Mouse (Mus musculus) mouse trophoblast stem cell (cell line): ENCODE data around the gene Sh3pxd2a.
"Not testable (repeated sequence)": the region's sequence is repeated elsewhere in the genome, so short reads cannot be mapped to it uniquely, and the experiment has no call there.

ENCODE experiments used
- in situ Hi-C, 2 experiments: fragments of 300-500 bp; cut with MseI, MboI; formaldehyde crosslinking; loops; 2 replicates in 1 of 2; 3 replicates in 1 of 2; pipeline ENCODE4 v1.15.1; 2025

Gene Sh3pxd2a

GRCm38 (mm10) chr19:47413458-47414005 is 50.7 kb downstream of the Sh3pxd2a start:
- in situ Hi-C loops: no loop called here

- in situ Hi-C loops: no loop called here
Observed at GRCm38 (mm10) chr19:47412566-47413248, 51.5 kb downstream of the Sh3pxd2a start.

- in situ Hi-C loops: no loop called here
Observed at GRCm38 (mm10) chr19:47410301-47410700, 53.9 kb downstream of the Sh3pxd2a start.

DNA sequence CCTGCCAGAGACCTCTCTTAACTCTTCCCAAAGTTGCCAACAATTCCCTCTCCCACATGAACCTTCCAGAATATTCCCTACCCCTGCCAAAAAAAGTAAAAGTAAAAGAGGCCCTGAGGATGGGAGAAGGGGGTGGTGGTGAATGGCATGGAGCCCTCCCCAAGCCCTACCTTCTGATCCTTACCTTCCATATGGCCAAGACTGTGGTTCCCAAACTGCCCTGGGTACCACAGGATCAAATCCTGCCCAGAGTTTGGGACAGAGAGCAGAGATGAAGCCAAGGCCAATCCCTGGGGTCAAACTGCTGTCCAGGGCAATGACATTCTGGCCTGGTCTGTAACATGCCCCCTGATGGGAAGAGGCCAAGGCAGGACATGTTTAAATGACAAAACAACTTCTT is 55.1 kb downstream of the Sh3pxd2a start:
- in situ Hi-C loops: no loop called here

- in situ Hi-C loops: no loop called here
Observed at GRCm38 (mm10) chr19:47408656-47409055, 55.5 kb downstream of the Sh3pxd2a start.

DNA sequence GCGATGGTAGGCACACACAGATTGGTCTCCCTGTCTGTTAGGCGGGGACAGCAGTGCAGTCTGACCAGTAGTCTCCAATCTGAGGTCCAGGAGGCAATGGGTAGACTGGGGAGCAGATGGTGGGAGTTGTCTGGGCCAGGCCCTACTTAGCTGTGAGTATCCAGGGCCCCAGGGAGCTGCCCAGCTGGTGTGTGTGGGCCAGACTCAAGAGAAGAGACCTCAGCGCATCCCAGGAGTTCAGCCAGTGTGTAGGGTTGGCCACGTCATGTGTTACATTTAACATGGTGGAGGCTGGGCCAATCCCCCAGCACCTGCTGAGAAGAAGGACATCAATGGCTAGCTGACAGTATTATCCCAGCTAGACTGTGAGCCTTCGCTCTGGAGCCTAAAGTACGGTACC is 56.9 kb downstream of the Sh3pxd2a start:
- in situ Hi-C loops: no loop called here

DNA sequence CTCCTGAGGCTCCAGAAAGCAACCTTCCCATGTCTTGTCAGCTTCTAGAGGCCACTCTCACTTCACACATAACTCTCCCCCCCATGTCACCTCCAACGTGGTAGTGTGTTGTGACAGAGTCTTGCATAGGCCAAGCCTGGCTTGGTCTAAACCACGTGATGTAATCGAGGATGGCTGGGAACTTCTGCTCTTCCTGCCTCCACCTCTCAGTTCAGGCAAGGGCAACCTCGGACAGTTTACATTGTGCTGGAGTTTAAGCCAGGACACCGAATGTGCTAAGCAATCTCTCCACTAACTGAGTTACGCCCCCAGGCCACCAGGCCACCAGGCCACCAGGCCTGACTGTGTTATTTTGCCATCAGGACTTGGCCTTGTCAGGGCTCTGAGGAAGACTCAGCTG is 57.7 kb downstream of the Sh3pxd2a start:
- in situ Hi-C loops: no loop called here

DNA sequence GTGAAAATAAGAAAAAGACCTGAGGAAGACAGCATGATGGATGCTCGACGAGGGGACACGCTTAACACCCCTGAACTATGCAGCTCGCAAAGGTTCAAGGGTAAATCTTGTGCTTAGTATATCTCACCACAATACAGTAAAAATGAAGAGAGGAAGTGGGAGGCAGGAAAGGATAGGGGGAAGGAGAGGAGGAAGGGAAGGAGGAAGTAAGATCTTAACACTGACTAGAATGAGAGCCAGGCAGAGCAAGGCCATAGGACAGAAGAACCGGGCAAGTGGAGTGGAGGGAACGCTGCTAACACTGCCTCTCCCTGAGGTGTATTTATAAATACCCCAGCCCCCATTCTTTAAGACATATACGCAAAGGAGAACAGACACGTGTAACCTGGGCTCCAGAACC is 58.7 kb downstream of the Sh3pxd2a start:
- in situ Hi-C loops: no loop called here

- in situ Hi-C loops: no loop called here
Observed at GRCm38 (mm10) chr19:47403391-47404379, 60.5 kb downstream of the Sh3pxd2a start.

DNA sequence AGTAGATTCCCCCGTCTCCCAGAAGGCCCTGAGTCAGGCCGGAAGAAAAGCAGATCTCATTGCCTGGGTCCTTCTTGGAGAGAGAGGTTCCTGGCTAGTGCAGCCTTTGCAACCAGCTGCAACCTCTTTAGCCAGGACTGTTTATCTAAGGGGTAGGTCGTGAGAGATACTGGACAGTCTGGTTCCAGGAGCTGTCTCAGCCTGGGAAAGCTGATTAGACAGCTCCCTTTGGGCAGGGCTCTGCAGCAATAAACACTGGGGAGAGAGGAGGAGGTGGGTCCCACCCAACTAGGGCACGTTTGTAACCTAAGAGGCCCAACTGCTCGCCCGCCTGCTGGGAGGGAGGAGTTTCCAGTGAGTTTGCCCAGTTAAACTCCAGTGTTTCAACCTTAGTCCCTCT is 61.2 kb downstream of the Sh3pxd2a start:
- in situ Hi-C loops: no loop called here

DNA sequence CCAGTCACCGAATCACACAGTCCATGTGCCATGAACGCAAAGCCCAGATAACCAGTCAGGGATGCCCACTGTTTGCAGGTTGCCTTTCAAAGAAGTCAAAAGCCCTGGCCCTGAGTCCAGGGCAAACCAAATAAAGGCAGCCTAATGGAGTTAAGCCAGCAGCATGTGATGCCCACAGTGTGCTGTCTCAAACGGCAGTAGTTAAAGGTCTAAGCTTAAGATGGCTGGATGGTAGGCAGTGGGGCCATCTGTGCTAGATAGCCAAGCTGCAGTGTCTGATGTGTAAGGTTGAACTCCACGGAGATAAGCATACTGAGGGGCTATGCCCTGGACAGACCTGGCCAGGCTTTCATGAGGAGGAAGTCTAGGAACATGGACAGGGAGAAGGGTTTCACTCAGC is 61.7 kb downstream of the Sh3pxd2a start:
- in situ Hi-C loops: no loop called here

GRCm38 (mm10) chr19:47399709-47400108 is 64.5 kb downstream of the Sh3pxd2a start:
- in situ Hi-C loops: no loop called here

DNA sequence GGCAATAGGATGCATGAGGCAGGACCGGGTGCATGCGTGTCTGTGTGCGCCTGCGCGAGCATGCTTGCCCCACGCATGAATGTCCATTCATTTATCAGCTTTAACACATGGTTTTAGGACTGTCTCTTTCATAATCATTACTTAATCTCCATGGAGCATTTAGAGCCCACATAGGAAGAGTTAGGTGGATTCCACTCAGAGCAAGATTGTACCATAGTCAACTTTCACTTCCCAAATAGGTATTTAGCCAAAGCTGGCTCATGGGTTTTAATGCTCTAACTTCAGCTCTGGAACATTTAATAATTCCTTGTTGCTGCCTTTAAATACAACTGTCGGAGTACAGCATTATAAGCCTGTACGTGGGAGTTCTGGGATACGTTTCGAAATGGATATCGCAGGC is 65.2 kb downstream of the Sh3pxd2a start:
- in situ Hi-C loops: no loop called here

DNA sequence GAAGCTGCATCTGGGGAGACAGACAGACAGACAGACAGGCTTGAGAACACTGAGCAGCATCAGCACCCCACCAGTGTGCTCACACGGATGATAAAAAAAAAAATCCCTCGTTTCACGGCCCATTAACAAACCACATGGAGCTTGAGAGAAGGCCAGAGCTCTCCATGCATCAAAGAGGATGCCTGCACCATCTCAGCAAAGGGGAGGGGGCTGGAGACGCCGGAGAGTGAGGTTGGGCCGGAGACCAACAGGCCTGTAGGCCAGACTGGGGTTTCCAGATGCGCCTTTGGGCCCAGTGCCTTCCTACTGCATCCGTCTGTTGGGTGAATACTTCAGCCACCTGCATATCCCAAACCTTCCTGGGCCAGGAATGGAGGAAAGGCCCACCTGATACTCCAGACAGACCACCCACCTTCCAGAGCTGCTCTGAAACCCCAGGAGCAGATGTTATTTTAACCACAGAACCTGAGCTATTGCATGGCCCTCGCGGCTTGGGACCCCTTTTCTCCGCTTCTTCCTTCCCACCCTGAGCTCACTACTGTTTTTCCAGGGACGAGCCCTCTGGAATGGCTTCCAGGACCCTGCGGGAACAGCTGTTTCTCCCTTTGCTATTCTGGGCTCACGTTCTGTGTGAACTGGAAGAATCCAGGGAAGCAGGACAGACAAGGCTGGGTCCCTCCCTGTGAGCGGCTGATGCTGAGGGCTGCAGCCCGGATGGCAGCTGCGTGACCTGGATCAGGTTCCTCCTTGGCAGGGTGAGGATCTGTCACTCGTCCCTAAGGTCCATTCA is 66.1 kb downstream of the Sh3pxd2a start:
- in situ Hi-C loops: no loop called here

DNA sequence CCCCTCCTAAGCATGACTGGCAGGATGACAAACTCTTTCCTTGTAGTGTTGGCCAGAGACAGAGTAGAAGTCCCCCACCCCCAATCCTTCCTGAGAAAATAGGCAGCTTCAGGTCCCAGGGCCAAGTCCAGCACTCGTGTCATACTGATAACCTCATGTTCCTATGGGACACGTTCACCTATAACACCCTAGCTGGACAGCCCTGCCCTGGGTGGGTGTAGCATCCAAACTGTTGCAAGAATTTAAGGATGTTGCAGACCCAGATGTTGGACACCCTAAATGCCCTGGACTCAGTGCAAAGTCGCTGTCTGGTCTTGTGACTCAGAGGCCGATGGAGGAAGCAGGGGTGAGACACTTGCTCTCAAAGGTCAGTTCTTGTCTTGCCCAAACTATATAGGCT is 68.9 kb downstream of the Sh3pxd2a start:
- in situ Hi-C loops: no loop called here

DNA sequence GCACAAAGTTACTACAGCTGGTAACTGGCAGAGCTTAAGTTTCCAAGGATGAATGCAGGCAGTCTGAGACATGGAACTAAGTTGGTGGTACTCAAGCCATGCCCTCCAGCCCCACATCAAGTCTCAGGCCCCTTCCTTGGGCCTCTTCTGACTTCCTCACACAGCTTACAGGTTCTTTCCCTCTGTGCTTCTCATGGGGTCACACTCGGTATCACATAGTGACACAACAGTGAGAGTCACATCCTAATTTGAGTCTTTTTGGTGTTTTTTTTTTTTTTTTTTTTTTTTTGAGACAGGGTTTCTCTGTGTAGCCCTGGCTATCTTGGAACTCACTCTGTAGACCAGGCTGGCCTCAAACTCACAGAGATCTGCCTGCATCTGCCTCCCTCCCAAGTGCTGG is 69.4 kb downstream of the Sh3pxd2a start:
- in situ Hi-C loops: not testable (repeated sequence)

- in situ Hi-C loops: no loop called here
Observed at GRCm38 (mm10) chr19:47390878-47391277, 73.3 kb downstream of the Sh3pxd2a start.

DNA sequence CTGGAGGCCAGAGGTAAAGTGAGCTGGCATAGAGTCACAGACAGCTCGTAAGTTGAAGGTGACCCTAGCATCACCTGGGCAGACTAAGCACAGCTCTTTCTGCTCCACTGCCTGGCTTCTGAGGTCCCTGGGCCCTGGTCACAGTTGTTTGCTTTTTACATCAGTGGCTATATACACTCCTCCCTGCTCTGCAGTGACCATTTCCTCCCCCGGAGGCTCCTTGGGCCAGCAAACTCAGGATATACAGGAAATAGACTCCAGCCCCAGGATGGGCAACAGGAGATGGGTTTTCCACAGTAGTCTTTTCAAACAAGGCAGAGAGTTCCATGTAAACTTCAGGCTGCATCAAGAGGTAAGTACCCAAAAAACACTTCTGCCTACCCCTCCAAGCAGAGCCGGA is 76.3 kb downstream of the Sh3pxd2a start:
- in situ Hi-C loops: no loop called here

DNA sequence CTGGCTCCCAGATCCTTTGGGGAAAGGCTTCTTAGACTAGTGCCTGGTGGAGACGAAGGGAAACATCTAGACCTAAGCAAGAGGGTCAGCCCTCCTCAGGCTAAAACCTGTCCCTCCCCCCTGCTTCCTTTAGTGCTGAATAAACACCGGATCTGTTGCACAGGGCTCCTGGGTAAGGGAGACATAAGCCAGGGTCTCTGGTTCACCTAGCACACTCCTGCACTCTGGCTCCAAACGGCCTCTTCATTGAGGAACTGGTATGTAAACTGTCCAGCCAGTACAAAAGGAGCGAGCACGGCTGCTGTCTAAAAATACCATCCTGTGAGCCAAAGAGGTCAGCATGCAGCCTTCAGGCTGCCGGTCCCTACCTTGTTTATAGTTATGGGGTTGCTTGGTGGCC is 76.8 kb downstream of the Sh3pxd2a start:
- in situ Hi-C loops: no loop called here

- in situ Hi-C loops: no loop called here
Observed at GRCm38 (mm10) chr19:47385971-47386370, 78.2 kb downstream of the Sh3pxd2a start.

- in situ Hi-C loops: no loop called here
Observed at GRCm38 (mm10) chr19:47384639-47385038, 79.6 kb downstream of the Sh3pxd2a start.

DNA sequence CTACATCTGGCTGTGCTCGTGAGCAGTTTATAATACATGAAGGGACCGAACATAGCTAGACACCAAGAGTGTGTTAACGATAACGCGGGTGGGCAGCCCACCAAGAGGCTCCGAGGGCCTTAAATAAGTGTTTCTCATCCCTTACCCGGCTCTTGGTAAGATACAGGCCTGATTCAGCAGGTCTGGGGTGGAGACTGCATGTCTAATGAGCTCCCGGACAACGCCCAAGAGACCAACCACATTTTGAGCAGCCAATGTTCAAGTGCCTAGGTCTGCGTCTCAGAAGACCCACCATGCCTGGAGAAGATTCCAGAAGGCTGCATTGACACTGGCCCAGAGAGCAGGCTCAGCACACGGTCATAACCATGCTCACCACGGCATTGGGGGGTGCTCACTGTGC is 80.2 kb downstream of the Sh3pxd2a start:
- in situ Hi-C loops: no loop called here
